Mouse (Mus musculus) adrenal gland, postnatal 4 days (tissue): ENCODE results near the gene Cdh1. TPM values are rescaled to one million over a fixed set of nuclear protein-coding genes. Genes with fewer than 3 reads are reported as not detected.
"Not testable (repeated sequence)": the region's sequence is repeated elsewhere in the genome, so short reads cannot be mapped to it uniquely, and the experiment has no call there.

Experiments
- DNase-seq, 2 experiments: peaks; one replicate each; pipeline ENCODE4 v3.0.0; 2021 to 2022; ENCODE audit warnings: low spot score in 2 of 2, mixed read lengths in 2 of 2
- total RNA-seq, 2 experiments: library from RNA; stranded (reverse); gene quantifications; 2 replicates each; pipeline ENCODE4 v1.2.3; 2021

Gene Cdh1
- total RNA-seq, 2 experiments from 2014 or later, result 7.7 to 26.7 TPM

DNA sequence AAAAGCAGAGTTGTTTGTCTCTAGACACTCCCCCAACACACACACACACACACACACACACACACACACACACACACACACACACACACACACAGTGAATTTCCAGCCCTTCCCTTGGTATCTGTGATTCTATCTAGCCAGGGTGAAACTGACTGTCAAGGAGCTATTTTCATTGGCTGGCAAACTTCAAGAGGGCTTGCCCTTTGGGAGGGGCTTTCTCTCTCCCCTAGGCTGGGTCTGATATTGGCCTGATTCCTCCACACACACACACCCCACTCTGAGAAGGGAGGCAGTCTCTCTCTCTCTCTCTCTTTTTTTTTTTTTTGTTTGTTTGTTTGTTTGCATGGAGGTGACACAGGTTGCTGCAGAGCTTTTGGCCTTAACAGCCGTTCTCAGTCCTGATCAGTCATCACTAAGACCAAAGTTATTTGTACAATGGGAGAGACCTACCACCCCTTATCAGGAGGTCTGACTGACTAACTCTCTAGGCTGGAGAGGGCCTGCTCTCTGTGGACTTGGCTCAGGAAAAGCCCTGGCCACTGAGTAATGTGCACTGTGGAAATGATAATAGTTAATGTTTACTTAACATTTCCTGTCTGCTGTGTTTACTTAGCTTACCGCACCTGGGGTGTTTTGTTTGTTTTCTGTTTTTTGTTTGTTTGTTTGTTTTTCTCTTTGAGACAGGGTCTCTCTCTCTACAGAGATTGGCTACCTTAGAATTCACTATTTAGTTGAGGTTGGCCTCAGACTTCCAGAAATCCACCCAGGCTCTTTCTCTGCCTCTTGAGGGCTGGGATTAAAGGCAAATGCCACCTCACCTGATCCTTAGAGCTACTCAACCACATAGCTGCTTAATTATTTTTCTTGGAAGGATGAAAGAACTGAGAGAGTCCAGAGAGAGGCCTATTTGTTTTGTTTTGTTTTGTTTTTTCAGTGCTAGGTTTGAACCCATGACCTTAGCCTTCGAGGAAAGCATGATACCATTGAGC, 14.4 kb upstream of the Cdh1 start:
- DNase-seq, result no peak

DNA sequence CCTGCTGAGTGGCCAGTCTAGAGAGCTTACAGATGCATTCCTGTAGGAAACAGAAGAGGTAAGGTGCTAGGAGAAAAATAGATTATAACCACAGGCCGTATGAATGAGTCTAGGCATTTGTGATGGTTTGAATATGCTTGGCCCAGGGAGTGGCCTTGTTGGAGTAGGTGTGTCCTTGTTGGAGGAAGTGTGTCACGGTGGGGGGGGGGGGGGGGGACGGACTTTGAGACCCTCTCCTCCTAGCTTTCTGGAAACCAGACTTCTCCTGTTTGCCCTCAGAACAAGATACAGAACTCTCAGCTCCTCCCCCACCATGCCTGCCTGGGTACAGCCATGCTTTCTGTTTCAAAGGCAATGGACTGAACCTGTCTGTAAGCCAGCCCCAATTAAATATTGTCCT, 10.7 kb upstream of the Cdh1 start:
- no peak for DNase-seq

DNA sequence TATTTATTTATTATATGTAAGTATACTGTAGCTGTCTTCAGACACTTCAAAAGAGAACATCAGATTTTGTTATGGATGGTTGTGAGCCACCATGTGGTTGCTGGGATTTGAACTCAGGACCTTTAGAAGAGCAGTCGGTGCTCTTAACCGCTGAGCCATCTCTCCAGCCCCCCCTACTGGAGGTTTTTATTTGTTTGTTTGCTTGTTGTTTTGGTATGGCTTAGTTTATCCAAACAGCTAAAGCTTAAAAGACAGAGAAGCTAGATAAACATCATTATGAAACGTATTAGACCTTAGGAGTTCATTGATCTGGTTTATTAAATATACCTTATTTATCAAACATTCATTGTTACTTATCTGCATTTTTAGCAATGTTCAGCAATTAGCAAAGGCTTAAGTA, 7.5 kb upstream of the Cdh1 start:
- not testable (repeated sequence) for DNase-seq

DNA sequence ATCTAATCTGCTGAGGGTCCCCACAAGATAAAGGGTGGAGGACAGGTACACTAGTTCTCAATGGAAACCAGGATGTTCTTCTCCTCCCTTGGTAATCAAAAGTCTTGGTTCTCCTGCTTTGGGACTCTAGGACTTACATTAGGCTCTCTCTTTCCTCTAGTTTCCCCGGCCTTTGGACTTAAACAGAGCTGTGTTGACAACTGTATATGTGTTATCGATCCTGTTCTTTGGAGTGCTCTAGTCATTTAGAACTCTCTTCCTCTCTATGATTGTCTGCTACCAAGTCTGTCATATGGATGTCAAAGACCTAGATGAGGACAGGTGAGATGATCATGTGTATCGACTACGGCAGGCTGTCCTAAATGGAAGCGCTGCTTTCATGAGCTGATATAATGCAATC, 6.1 kb upstream of the Cdh1 start:
- no peak for DNase-seq

DNA sequence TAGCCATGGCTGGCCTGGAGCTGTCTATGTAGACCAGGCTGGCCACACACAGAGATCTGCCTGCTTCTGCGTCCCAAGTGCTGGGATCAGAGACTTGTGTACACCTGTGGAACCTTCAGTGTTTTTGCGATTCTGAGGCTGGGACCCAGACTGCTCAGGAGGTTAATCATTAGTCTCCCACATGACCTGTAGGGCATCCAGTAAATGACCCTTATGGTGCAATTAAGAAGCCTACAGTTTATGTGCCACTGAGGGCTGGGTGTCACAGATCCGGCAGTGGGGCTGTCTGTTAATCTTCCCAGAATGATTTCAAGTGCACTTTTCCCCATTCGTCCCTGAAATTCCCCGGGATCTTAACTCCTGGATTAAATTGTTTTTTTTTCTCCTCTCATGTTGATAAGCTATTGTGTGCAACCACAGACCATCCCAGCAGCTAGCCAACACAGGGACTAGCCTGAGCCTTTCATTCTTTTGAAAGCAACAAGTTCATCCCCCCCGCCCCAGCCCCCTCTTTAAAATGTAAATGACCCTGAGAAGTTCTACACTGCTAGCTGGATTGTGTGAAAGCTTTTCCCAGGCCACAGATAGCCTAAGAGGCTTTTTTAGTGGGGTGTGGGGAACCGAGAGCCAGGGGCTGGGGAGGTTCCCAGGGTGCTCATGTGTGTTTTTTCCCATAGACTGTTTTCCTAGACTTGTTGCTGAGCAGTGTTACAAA, 3.7 kb upstream of the Cdh1 start:
- no peak for DNase-seq

DNA sequence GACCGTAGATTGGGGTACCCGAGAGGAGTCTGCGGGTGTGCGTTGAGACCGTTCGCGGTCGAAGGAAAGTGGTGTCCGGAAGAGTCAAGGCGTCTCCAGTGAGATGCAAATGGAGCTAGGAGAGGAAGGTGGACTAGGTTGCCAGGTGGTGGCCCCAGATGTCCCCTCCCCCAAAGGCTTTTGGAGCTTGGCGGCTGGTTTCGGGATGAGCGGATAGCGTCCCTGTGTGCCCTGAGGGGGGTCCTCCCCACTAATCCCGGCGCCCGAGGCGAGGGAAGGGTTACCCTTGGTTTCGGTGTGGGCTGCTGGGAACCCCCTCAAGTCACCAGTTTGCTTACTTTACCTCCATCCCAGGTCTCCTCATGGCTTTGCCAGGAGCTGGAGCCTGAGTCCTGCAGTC, 782 bp downstream of the Cdh1 start:
- DNase-seq, result no peak

DNA sequence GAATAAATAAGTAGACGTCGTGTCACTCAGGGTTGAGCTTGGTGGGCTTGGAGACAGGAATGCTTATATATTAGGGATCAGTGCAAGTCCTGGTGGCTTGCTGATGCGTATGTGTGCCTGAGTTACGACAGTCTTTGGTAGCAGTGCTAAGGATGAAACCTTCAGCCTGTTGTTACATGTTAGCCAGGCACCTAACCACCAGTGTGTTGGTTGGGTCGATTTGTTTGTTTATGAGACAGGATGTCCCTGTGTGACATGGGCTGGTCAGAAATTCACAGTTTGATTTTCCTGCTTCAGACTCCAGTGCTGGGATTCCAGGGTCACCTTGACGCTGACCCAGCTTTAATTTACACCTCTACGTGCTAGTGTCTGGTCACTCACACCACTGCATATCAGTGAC, 2.5 kb downstream of the Cdh1 start:
- no peak for DNase-seq

DNA sequence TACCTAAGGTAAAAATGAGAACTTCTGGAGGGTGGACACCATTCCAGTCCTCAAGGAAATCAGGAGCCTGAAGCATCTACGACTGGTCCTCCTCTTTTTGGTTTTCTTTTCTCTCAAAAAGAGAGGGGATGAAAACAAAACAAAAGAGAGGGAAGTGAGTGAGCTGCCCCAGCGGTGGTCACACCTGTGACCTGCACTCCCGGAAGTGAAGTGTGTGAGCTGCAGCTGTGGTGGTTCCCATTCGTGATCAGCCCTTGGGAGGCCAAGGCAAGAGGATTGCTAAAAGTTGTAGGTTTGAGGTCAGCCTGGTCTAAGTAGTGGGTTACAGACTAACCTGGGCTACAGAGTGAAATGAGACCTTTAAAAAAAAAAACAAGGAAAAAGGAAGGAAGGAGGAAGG, 3.0 kb downstream of the Cdh1 start:
- DNase-seq, result no peak

DNA sequence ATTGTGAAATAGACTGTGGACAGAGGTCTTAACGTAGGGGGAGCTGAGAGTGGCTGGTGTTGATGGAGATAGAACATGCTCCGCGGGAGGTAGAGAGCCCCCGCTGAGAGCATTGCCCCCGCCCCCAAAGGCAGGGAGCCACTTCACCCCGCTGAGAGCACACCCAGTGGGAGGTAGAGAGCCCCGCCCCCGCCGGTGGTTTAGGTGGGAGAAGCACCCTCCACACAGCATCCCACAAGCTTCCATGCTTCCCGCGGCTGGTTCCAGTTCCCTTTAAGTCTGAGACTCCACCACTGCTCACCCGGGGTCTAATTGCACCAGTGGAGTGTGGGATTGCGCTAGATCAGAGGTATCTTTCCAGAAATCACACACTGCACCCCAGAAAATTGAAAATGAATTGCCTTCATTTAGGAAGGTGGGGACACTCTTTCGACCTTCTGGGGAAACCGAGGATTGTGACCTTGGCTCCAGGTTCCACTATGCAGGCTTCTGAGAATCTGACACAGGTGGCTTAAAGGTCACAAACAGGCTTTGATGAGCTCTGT, 3.5 kb downstream of the Cdh1 start:
- DNase-seq, result no peak

DNA sequence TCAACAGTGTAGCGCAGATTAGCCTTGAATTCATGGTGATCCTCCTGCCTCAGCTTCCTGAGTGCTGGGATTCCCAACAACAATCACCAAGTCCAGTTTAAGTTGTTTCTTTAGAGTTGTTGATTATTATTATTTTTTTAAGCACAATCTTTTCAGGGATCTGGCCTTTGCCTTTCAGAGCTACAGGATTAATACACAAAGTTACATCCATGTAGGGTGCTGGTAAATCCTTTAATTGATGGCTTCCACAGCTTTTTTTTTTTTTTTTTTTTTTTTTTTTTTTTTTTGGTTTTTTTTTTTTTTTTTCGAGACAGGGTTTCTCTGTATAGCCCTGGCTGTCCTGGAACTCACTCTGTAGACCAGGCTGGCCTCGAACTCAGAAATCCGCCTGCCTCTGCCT, 4.6 kb downstream of the Cdh1 start:
- DNase-seq, result not testable (repeated sequence)

DNA sequence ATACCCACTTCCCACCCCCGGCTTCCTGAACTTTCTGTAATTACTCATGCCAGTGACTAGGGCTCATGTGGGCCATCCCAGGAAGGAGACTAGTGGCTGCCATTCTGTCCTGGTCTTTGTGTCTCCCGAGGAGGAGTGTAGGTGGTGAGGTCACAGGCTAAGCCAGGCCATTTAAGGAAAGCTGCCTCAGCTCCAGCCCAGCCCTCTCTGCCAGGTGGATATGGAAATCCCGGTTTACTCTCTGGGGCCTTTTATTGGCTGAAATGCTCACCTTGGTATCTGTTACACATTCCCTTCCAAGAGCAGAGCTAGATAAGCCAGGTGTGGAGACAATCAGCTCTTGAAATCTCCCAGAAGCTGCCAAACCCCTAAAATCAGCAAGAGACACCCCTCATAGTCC, 5.3 kb downstream of the Cdh1 start:
- no peak for DNase-seq

DNA sequence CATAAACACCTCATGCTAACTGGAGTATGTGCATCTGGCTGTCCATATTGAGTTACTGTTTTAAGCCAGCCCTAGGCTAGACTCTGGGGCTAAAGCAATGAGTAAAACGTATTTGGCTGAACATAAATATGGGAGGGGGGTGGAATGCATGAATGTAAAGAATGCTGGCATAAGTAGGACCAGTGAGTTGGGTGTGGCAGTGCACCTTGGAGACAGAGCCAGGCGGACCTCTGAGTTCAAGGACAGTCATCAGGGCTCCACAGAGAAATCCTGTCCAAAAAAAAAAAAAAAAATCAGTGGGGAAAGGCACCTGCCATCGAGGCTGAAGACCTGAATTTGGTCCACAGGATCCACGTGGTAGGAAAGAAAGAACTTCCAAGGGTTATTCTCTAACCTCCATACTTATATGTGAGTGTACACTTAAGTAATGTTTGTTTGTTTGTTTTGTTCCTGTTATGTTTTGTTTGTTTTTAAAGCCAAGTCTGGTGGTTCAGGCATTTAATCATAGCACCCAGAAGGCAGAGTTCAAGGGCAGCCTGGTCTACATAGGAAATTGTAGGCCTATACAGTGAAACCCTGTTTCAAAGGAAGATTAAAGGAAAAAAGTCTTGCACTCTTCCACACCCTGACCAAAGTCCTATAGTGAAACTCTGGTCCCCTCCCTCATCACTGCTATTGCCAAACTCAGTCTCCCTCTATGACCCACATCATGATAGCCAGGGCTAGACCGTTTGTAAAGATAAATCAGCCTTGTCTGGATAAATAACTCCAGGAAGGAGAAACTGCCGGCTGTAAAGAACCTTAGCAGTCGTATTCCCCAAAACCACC, 6.1 kb downstream of the Cdh1 start:
- DNase-seq, result no peak

DNA sequence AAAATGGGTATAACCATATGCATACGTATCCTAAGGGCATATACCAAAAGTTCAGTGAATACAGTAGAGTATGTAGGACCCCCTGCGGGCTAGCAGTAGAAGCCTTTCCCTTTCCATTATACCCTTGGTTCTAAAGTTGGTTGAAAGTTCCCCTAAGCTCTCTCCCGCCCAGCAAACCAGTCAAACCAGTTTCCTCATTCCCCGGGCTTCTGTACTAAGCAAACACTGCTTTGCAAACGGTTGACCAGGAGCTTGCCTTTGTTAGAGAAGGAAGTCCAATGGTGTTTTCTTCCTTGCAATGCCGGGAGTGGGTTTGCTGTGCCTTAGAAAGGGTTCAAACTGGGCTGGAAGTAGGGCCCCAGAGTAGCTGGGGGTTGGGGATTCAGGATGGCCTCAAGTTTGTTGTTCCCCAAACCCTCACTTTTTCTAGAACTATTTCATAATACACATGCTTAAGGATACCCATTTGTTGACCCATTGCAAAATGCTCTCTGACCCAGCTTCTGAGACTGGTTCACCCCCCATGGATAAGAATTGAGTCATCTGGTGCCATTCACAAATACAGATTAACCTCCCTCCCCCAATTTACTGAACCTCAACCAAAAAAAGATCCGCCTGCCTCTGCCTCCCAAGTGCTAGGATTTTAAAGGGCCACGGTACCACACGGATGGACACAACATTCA, 7.9 kb downstream of the Cdh1 start:
- no peak for DNase-seq

DNA sequence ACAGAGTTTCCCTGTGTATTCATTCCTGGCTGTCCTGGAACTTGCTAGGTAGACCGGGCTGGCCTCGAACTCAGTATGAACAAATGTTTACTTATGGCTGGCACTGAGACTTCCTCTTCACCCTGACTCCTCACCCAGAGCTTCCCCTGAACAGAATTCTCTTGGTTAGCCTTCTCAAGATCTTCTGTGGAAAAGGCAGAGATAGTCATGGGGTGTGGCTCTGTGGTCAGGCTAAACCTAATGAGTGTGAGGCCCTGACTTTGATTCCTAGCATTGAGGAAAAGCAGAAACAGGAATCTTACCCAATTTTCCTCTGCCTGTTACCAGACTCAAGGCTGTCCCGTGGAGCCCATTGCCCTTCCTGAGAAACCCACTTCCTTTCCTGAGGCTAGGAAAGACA, 8.9 kb downstream of the Cdh1 start:
- no peak for DNase-seq

DNA sequence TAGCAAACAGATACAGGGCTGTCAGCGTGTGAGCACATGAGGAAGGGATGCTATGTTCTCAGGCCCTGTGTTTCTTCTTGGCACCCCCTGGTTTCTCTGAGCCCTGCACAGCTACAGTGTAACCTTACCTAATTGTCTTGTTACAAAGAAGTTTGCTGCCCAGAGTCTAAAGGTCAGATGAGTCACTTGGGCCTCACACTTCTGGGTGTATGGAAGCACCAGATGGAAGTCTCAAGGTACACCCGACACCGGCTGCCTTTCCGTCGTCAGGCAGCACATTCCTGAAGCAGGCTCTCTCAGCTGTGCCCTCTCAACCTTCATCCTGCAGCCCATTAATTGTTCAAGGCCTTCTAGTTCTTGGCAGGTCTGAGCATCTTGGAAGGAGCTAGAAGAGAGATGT, 11.6 kb downstream of the Cdh1 start:
- no peak for DNase-seq

DNA sequence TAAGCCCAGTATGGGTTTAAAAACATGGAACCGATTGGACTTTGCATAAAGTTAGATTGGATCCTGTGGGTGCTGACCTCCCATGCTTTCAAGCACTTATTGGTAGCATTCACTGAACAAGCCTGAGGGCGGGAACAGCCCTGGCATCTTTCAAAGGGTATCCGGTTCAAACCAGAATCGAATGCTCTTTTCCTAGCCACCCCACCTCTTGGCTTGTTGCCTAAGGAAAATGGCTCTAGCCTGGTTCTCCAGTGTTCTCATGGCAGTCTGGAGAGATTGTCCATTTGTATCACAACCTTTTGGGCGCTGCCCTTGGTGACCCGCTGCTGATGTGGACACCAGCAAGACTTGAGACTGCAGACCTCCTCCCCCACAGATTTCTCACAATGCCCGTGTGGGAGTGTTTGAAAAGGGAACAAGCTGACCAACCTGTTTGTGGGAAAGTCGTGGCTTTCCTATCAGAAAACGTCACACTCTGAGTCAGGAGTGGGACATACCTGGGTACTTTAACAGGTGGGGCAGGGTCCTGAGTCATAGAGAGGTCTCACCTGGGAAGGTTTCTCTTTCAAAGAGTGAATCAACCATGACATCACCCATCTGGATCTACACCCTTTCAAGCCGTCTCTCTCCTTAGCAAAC, 12.6 kb downstream of the Cdh1 start:
- no peak for DNase-seq

DNA sequence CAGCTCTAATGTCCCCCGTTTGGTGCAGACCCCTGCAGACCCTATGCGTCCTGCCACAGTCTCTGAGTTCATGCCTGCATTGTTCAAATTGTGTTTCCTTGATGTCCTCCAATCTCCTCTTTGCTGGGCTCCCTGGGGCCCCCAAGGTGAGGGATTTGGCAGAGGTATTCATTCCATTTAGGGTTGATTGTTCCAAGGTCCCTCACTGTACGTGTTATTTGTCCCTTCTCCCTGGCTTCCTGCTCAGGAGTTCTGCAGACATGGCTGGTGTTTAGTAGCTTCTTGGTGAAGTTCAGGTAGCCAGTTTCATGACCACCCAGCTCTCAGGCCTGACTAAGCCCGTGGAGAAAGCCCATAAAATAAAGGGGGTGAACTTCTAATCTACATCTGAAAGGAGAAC, 13.5 kb downstream of the Cdh1 start:
- DNase-seq, result no peak

DNA sequence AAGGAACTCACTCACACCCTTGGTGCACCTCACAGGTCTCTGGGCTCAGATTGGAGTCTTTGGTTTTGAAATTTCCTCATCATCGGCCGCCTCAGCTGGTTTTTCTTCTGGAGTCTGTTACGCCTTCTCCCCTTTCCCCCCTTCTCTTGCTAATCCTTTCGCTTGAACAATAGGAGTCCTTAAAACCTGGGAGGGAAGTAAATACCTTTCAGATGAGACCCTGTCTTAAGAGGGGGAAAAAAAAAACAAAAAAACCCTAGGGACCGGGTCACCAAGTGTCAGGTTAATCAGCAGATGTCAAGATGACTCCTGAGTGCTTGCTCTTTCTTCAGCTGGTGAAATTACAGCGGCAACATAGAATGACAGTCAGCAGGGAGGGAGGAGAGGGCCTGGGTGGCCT, 14.0 kb downstream of the Cdh1 start:
- DNase-seq, result no peak

DNA sequence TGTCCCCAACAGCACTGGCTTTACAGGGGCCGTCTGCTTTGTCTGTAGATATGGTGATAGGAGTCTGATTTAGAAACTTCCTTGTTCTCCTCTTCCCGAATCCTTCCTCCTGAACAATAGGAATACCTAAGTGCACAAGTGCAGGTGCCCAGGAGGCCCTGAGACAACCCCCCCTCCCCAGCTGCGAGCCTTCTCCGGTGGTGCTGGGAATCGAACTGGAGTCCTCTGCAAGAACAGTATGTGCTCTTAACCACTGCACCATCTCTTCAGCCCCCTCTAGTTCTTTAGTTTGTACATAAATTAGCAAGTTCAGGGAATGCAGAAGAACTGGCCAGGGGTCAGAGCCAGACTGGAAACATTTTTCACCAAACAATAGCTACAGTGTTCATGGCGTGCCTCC, 14.7 kb downstream of the Cdh1 start:
- DNase-seq, result no peak

DNA sequence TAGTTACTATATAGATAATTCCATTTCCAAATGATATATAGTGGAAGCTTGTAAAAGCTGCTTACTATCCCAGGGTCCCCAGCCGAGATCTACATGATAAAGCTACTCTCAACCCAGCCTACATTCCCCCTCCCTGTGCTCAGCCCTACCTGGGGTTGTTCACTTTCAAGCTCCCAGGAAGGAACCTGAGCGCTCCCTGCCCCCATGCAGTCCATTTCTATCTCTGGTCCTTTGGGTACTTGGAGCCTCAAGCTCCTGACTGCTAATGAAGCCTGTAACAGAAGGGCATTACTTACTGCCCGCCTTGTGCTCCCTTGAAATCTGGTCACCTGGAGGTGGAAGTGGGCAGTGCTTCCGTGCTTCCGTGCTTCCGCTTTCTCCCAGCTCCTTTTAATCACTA, 15.2 kb downstream of the Cdh1 start:
- DNase-seq, result no peak
